Mouse (Mus musculus): ENCODE measurements around the gene Patl1.

DNA sequence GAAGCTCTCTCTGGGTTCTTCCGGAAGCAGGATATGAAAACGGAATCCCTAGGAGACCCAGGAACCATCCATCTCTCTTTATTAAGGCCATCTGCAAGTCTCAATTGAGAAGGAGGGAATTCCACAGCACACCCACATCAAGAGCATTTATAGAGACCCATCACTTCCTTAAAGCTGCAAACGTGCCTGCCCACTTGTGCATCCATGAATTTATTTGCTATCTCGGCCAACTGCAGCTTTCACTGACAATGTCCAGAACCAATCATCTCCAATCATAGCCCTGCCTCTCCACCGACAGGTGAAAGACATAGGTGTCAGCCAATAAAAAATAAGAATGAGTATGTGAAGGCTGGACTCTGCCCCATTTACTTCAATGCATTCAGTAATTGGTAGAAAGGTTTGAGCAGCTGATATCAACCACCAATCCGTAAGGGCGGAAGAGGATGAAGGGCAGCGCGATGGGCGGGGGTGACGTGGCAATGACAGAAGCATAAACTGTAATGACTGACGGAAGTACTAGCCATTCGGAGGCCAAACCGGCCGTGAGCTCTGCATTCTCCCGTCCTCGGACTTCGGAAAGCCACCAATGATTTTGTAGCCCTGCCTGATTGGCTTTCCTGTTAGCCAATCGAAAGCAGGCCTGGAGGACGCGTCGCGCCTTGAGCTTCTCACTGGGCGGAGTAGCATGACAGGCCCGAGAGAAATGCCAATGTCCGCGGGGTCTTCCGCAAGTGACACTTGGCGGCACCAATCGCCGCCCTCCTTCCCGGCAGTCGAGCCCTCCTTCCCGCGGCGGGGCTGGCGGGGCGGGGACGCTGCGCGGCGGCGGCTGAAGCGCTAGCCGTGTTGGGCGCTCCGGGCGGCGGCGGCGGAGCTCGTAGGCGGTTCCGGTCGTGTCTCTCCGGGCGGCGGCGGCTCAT is 53.1 kb downstream of the Patl1 start, which contains the start of gene Osbp:
- TF ChIP-seq FLI1 (IDR thresholded peaks at IDR 0.05; ENCODE audit: low read length): no peak
- 0 out of 3 replicates have a peak, but pooled peaks have one; percentile 44 for TF ChIP-seq GATA1 (IDR thresholded peaks at IDR 0.05; ENCODE audit: borderline replicate concordance, low read length)

Measured in megakaryocyte, embryonic 14.5 days (primary cell).